Mouse (Mus musculus) embryonic facial prominence, embryonic 15.5 days (tissue): Measurements from ENCODE around the gene Ppp1r1c. TPM values are rescaled to one million over a fixed set of nuclear protein-coding genes. Genes with fewer than 3 reads are reported as not detected.
A peak's percentile ranks its signal among the peaks of the same experiment; 100 is the strongest.

ENCODE experiments used
- ATAC-seq: fragments of 200-750 bp; cut with Nextera tagmentation; 2 replicates; pipeline ENCODE4 v1.8.0; 2017; ENCODE audit warnings: low read depth, moderate TSS enrichment; ENCODE audit not compliant: insufficient number of reproducible peaks, low FRiP score, low TSS enrichment
- H3K27ac ChIP-seq: fragments of 300-500 bp; sonication (generic); replicated peaks from 2 replicates; pipeline ENCODE4 v1.5.1; 2015; ENCODE audit warnings: mild to moderate bottlenecking, inconsistent platforms
- H3K27me3 ChIP-seq: fragments of 300-500 bp; sonication (generic); 2 replicates; pipeline ENCODE4 v1.6.1; 2015; ENCODE audit warnings: inconsistent platforms
- H3K36me3 ChIP-seq: fragments of 300-500 bp; sonication (generic); 2 replicates; pipeline ENCODE4 v1.6.1; 2015; ENCODE audit warnings: mild to moderate bottlenecking, inconsistent platforms
- H3K4me1 ChIP-seq: fragments of 300-500 bp; sonication (generic); 2 replicates; pipeline ENCODE4 v1.6.1; 2015; ENCODE audit warnings: inconsistent platforms
- H3K4me2 ChIP-seq: fragments of 300-500 bp; sonication (generic); replicated peaks from 2 replicates; pipeline ENCODE4 v1.6.1; 2015; ENCODE audit warnings: mild to moderate bottlenecking, inconsistent platforms
- H3K4me3 ChIP-seq: fragments of 300-500 bp; sonication (generic); replicated peaks from 2 replicates; pipeline ENCODE4 v1.5.1; 2015; ENCODE audit warnings: mild to moderate bottlenecking, inconsistent platforms
- H3K9ac ChIP-seq: fragments of 300-500 bp; sonication (generic); 2 replicates; pipeline ENCODE4 v1.6.1; 2015; ENCODE audit warnings: inconsistent platforms
- H3K9me3 ChIP-seq: fragments of 300-500 bp; sonication (generic); replicated peaks from 2 replicates; pipeline ENCODE4 v1.6.1; 2016; ENCODE audit warnings: inconsistent platforms
- WGBS: fragments of 180-500 bp; shearing (Covaris S2); methylation state at CpG from one replicate; pipeline ENCODE4 v1.1.7; 2015; 5-methylcytosine and 5-hydroxymethylcytosine counted together
- polyA plus RNA-seq: library from polyadenylated mRNA; unstranded; fragments of >200 nt; fragmentation: Nextera tagmentation; extraction: Ambion mirVana; gene quantifications from 2 replicates; pipeline ENCODE4 v1.2.1, GENCODE M21; 2015

The Ppp1r1c gene
- 0.62 and 0.92 TPM in 2 replicates for polyA plus RNA-seq

DNA sequence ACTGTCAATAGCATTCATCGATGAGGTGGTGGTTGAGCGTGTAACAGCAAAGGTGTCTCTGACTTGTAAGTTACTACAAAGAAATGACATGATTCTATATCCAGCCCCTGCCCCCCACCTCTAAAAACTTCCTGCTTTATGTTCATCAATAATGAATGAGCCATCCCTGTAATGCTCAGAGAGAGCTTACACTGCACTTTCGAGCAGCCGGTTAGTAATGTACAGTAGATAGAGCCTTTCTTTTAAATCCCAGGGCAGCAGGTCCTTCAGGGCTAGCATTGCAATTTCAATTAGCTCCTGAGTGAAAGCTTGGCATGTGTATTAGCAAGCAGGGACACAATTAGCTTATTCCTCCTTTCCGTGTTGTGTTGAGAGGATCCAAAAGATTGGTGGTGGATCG, at the start of gene Ppp1r1c:
Gene Ppp1r1c, plus strand, starts transcription at position 206 of the 400 bp plus-strand sequence.
- Histone ChIP-seq H3K36me3 (no peaks in the 10 kb centered on the region), H3K4me3 (no peak within 1 kb of the TSS), H3K9ac (no peak within 1 kb of the TSS), H3K27me3 (no peaks in the 10 kb centered on the region), H3K27ac (no peak within 1 kb of the TSS), H3K9me3 (no peaks in the 10 kb centered on the region), H3K4me2 (no peak within 1 kb of the TSS), H3K4me1 (no peaks in the 10 kb centered on the region)
- no peak for ATAC-seq
- 86% methylated on average over 6 of the region's 6 CpGs for WGBS

GRCm38 (mm10) chr2:79660417-79661185, 47.0 kb upstream of the Ppp1r1c start:
- Histone ChIP-seq H3K4me3 (no peak overlapping the region), H3K27ac (no peak overlapping the region), H3K4me2 (no peak overlapping the region), H3K36me3 (peaks cover 64% of the 10 kb centered on the region), H3K9me3 (no peaks in the 10 kb centered on the region), H3K4me1 (0 out of 2 replicates have a peak, but pooled peaks cover 4% of the 10 kb centered on the region), H3K27me3 (no peaks in the 10 kb centered on the region), H3K9ac (no peak overlapping the region)
- ATAC-seq = no peak
- WGBS = 90% methylated on average over 12 of the region's 12 CpGs

DNA sequence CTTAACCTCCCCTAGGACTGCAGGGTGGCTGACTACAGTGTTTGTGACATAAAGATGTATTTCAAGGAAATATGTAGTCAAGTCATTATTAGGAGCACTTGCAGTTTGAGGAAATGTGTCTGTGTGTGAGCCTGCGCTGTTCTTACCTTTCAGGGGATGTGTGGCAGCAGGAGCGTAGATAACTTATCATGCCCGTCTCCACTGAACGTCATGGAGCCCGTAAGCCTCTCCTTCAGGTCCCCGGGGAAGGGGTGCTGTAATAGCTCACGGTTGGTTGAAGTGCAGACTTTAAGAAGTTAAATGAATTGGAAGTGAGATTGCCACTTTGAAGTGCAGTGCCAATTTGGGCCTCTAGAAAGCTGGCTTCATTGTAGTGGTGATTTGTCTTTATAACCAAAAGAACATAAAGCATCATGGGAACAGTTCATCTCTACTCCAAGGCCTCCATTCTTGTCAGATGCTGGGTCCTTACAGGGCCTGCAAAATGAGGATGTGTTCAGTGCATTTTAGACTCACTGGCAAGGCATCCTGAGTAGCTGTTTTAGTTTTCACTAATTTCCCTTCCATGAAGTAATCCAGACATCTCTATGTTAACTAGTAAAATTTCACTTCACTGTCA, 46.0 kb upstream of the Ppp1r1c start:
- ATAC-seq = no peak
- WGBS = 80% methylated on average over 7 of the region's 7 CpGs
- Histone ChIP-seq H3K27me3 (no peaks in the 10 kb centered on the region), H3K4me3 (no peak overlapping the region), H3K9ac (no peak overlapping the region), H3K27ac (no peak overlapping the region), H3K4me2 (no peak overlapping the region), H3K9me3 (no peaks in the 10 kb centered on the region), H3K4me1 (0 out of 2 replicates have a peak, but pooled peaks cover 10% of the 10 kb centered on the region), H3K36me3 (peaks cover 61% of the 10 kb centered on the region)

GRCm38 (mm10) chr2:79664532-79665286, 42.9 kb upstream of the Ppp1r1c start:
- H3K9me3 ChIP-seq = no peaks in the 10 kb centered on the region
- H3K4me3 ChIP-seq = no peak overlapping the region
- no peaks in the 10 kb centered on the region for H3K27me3 ChIP-seq
- WGBS = 39% methylated on average over 3 of the region's 3 CpGs
- 0 out of 2 replicates have a peak, but pooled peaks cover 11% of the 10 kb centered on the region for H3K4me1 ChIP-seq
- ATAC-seq = no peak
- H3K9ac ChIP-seq = no peak overlapping the region
- H3K27ac ChIP-seq = 0 out of 2 replicates have a peak overlapping the region, but pooled peaks have one; percentile 25
- H3K36me3 ChIP-seq = peaks cover 33% of the 10 kb centered on the region
- H3K4me2 ChIP-seq = no peak overlapping the region

- WGBS = 51% methylated on average over 3 of the region's 3 CpGs
- Histone ChIP-seq H3K4me3 (no peak overlapping the region), H3K9ac (no peak overlapping the region), H3K4me2 (no peak overlapping the region), H3K27me3 (no peaks in the 10 kb centered on the region), H3K9me3 (no peaks in the 10 kb centered on the region), H3K4me1 (0 out of 2 replicates have a peak, but pooled peaks cover 11% of the 10 kb centered on the region), H3K36me3 (peaks cover 26% of the 10 kb centered on the region), H3K27ac (no peak overlapping the region)
- no peak for ATAC-seq
Observed at GRCm38 (mm10) chr2:79665492-79665891, 42.1 kb upstream of the Ppp1r1c start.

DNA sequence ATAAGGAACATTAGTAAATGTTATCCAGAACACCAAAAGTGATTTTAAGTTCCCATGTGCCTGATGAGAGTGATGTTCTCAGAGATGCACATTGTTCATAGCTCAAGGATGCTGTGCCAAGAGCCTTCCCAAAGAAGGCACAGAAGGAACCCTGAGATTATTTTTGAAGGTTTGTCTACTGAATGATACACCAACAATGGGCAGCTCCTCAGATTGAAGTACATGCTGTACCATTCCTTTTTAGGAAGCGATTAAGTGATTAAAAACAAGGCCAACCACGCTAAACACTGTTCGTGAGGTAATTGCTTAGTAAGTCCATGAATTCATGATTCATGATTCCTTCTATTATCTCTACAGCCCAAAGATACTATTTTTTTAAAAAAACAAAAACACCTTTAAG, 32.3 kb upstream of the Ppp1r1c start:
- H3K4me3 ChIP-seq = no peak overlapping the region
- no peak for ATAC-seq
- H3K4me2 ChIP-seq = no peak overlapping the region
- no peaks in the 10 kb centered on the region for H3K27me3 ChIP-seq
- H3K9me3 ChIP-seq = no peaks in the 10 kb centered on the region
- no peak overlapping the region for H3K27ac ChIP-seq
- H3K4me1 ChIP-seq = no peaks in the 10 kb centered on the region
- WGBS = 80% methylated on average over 3 of the region's 3 CpGs
- H3K9ac ChIP-seq = no peak overlapping the region
- H3K36me3 ChIP-seq = peaks cover 8% of the 10 kb centered on the region; the same call in 1 of the 2 replicates

- 68% methylated on average over 1 of the region's 1 CpGs for WGBS
- no peak overlapping the region for H3K4me2 ChIP-seq
- no peak overlapping the region for H3K9ac ChIP-seq
- H3K27me3 ChIP-seq = no peaks in the 10 kb centered on the region
- H3K4me1 ChIP-seq = no peaks in the 10 kb centered on the region
- H3K36me3 ChIP-seq = 0 out of 2 replicates have a peak, but pooled peaks cover 4% of the 10 kb centered on the region
- H3K9me3 ChIP-seq = no peaks in the 10 kb centered on the region
- H3K27ac ChIP-seq = no peak overlapping the region
- H3K4me3 ChIP-seq = no peak overlapping the region
- ATAC-seq = no peak
Observed at GRCm38 (mm10) chr2:79677663-79678257, 29.8 kb upstream of the Ppp1r1c start.

- whole genome bisulfite sequencing = 69% methylated on average over 4 of the region's 4 CpGs
- Histone ChIP-seq H3K9ac (no peak overlapping the region), H3K36me3 (no peaks in the 10 kb centered on the region), H3K4me2 (no peak overlapping the region), H3K4me1 (no peaks in the 10 kb centered on the region), H3K27me3 (no peaks in the 10 kb centered on the region), H3K9me3 (no peaks in the 10 kb centered on the region), H3K4me3 (no peak overlapping the region), H3K27ac (no peak overlapping the region)
- ATAC-seq = no peak
Observed at GRCm38 (mm10) chr2:79681672-79682071, 25.9 kb upstream of the Ppp1r1c start.

GRCm38 (mm10) chr2:79683258-79683657, 24.3 kb upstream of the Ppp1r1c start:
- no peak overlapping the region for H3K9ac ChIP-seq
- no peak overlapping the region for H3K4me3 ChIP-seq
- ATAC-seq = no peak
- H3K4me2 ChIP-seq = no peak overlapping the region
- 92% methylated on average over 4 of the region's 4 CpGs for WGBS
- H3K4me1 ChIP-seq = no peaks in the 10 kb centered on the region
- no peak overlapping the region for H3K27ac ChIP-seq
- H3K27me3 ChIP-seq = no peaks in the 10 kb centered on the region
- no peaks in the 10 kb centered on the region for H3K36me3 ChIP-seq
- no peaks in the 10 kb centered on the region for H3K9me3 ChIP-seq

GRCm38 (mm10) chr2:79690838-79691237, 16.7 kb upstream of the Ppp1r1c start:
- no peak overlapping the region for H3K4me2 ChIP-seq
- no peaks in the 10 kb centered on the region for H3K4me1 ChIP-seq
- no peaks in the 10 kb centered on the region for H3K9me3 ChIP-seq
- no peak overlapping the region for H3K4me3 ChIP-seq
- H3K27me3 ChIP-seq = no peaks in the 10 kb centered on the region
- no peaks in the 10 kb centered on the region for H3K36me3 ChIP-seq
- H3K9ac ChIP-seq = no peak overlapping the region
- WGBS = 49% methylated on average over 3 of the region's 3 CpGs
- no peak for ATAC-seq
- no peak overlapping the region for H3K27ac ChIP-seq

DNA sequence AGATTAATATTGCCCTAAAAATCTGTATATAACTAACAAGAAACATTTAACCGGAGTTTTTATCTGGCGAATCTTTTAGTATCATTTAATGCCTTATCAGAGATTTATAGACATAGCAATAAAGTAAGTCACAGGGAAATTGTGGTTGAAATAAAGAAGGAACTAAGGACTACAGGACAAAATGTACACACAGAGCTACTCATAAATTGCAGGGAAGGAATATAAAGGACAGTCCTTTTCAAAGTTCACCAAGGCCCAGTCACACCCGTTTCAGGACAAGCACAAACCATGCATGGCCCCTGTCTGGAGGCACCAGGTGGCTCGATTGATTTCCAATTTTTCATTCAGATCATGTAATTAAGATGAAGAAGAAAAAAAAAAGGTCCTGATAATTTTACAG, 12.4 kb upstream of the Ppp1r1c start:
- 83% methylated on average over 4 of the region's 4 CpGs for WGBS
- Histone ChIP-seq H3K27me3 (no peaks in the 10 kb centered on the region), H3K4me1 (no peaks in the 10 kb centered on the region), H3K4me2 (no peak overlapping the region), H3K9ac (no peak overlapping the region), H3K36me3 (no peaks in the 10 kb centered on the region), H3K9me3 (no peaks in the 10 kb centered on the region), H3K27ac (no peak overlapping the region), H3K4me3 (no peak overlapping the region)
- ATAC-seq = no peak
